Mouse (Mus musculus) ovary, postnatal 10 days (tissue): ENCODE measurements around the gene Spns1.
"Not testable (repeated sequence)": the region's sequence is repeated elsewhere in the genome, so short reads cannot be mapped to it uniquely, and the experiment has no call there.

Experiments used
- DNase-seq: peaks from one replicate; pipeline ENCODE4 v3.0.0; 2022; ENCODE audit warnings: low spot score

Spns1 gene

DNA sequence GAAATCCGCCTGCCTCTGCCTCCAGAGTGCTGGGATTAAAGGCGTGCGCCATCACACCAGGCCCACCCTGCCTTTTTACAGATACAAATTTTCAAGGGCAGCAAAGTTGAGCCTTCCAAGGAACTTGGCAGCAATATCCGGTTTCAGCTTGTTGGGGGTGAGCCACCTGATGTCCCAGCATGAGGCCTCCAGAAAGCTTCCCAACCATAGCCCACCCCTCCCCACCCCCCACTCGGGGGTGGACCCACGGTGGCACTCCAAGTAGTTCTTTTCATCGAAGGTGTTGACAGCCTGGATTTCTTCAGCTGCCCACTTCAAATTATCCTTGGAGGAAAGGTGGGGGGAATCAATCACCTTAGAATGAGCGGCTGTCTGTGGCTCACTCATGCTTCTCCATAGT is 38.3 kb downstream of the Spns1 start:
- DNase-seq: no peak

DNA sequence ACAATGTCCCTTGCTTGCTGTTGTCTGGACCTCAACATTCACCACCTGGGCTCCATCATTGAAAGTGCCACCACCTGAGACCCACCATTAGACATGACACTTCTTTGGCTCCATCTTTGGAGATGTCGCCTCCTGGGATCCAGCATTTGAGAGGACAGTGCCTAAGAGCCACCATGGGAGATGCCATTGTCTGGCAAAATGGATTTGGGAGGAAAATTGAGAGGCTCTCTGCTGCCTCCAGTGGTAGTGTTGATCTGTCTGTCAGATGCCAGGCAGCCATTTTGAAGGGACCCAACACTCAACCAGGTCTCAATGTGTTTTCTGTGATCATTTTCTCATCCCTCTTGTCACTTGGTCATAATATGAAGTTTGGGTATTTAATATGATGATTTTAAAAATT is 41.7 kb downstream of the Spns1 start:
- DNase-seq: no peak

DNA sequence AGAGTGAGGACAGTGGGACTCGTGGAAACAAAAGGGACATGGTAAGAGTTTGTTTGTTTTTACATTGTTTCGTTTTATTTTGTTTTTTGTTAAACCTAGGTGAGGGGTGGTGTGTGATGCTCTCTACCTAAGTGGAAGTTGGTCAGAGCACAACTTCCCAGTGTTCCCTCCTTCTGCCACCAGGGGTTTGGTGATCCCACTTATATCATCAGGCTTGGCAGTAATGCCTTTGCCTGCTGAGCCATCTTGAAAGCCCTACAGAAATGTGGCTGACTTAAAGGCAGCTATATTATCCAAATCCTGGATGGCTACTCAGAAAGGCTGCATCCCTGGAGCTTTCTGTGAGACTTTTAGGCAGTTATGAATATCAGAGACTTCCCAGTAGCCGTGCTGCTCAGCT is 44.6 kb downstream of the Spns1 start:
- DNase-seq: no peak

DNA sequence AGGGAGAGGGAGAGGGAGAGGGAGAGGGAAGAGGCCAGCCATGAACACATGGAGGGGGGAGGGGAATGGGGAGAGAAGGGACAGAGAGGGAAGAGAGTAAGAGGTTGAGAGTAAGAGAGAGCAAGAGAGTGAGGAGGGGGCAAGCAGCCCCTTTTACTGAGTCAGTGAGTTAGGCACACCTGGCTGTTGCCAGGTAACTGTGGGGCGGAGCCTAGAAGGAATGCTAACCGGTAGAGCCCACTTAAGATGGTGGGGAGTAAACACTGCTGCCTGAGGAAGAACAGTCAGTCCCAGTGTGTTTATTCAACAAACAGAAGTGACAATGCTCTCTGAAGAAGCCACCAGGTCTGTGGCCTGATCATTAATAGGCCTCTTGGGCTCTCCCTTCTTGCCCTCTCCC is 46.6 kb downstream of the Spns1 start:
- DNase-seq: no peak

DNA sequence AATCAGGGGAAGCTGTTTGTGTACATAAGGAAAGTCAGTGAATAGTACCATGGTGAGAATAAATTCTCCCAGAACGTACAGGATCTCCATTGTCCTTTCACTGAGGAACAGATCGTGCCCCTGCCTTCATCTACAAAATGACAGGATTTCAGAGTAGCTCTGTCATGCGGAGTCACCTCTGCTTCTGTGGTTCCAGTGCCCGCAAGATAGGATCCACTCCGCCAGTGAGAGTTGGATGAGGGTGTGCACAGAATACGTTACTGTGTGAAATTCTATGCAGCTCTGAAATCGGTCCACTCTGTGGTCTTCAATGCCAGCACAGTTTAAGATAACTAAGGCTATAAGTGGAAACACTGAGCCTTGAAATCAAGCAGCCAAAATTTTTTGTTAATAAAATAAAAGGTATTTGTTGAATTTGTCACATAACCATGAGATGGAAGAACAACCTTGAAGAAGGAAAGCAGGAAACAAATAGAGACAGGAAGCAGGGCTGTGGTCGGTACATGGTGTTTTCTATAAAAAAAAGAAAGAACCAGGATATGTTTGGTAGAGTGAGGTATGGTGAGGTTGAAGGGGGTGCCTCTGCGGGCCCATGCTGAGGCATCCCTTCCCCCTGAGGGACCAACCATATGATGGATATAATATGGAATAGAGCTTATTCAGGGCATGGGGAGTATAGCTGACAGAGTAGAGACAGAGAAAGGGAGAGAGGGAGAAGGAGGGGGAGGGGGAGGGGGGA is 47.2 kb downstream of the Spns1 start:
- no peak for DNase-seq

DNA sequence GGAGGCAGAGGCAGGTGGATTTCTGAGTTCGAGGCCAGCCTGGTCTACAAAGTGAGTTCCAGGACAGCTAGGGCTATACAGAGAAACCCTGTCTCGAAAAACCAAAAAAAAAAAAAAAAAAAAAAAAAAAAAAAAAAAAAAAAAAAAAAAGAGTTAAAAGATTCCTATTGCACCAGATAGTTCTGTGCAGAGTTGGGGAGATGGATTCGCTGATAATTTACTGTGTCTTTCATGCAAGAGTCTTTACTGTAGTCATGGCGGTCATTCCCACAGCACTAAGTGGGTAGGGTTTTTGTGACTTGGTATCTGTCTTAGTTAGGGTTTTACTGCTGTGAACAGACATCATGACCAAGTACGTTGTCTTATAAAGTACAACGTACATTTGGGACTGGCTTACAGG is 48.4 kb downstream of the Spns1 start:
- not testable (repeated sequence) for DNase-seq

DNA sequence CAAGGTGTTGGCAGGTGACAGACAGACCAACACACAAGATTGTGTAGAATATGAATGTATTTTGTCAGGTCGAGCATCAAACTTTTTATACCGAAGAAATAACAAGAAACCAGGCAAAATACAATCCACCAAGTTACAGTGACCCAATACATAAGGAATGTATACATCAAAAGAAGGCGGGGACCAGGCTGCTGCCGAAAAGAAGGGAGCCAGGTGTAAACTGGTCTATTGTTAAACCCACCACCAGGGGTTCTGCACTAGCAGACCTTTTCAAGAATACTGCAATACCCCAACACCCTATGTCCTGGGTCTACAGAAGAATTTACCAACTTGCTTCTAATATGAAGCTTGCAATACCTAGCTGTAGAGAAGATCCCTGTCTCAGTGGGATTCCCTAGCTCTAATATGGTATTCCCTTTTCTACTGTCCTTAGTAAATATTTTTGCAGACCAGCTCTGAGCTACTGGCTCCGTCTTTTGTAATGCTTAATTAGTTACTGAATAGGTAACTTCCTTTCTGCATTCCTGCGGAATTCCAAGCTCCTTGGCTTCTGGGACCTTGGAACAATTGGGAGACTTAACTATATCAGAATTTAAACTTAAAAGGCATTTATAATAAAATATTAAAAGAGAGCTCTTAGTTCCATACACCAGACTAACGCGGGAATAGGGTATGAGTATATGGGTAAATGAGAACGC is 51.5 kb downstream of the Spns1 start:
- DNase-seq: not testable (repeated sequence)

DNA sequence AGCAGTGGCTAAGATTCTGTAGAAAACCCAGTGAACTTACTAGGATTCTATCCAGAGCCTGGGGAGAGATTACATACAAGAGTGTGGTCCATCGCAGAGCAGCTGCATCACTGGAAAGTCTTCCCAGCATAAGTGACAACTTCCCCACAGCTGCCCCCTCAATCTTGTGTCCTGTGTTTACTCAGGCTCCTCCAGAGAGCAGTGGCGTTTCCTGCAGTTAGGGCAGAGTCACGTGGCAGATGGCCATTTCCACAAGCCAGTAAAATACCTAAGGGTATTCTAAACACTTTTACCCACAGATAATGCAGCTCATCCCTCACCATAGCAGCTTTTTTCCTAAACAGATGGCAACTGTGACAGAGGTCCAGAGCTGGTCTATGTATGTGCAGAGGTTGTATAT is 52.5 kb downstream of the Spns1 start:
- no peak for DNase-seq

DNA sequence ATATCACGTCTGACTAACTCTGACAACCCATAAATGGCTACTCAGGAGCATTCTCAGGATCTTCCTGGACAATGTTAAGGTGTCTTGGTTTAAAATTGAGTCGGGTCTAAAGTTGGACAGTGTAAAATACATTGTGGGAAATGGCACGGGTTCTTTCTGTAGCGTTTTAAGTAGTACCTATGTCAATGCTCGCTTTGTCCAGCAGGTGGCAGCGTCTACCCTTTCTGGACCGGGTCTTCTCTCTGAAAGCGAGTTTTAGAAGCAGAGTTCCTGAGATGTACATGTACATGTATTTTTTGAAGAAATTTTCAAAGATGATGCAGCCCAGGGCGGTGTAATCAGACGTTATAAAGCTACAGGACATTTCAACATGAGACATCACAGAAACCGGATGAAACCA is 53.5 kb downstream of the Spns1 start:
- peak; percentile 59 for DNase-seq
